Mouse (Mus musculus): ENCODE data around the gene Fbxw9. TPM values are rescaled to one million over a fixed set of nuclear protein-coding genes. Genes with fewer than 3 reads are reported as not detected.

The Fbxw9 gene
- polyA plus RNA-seq, 1 experiment from 2014 or later: 16.6 TPM

DNA sequence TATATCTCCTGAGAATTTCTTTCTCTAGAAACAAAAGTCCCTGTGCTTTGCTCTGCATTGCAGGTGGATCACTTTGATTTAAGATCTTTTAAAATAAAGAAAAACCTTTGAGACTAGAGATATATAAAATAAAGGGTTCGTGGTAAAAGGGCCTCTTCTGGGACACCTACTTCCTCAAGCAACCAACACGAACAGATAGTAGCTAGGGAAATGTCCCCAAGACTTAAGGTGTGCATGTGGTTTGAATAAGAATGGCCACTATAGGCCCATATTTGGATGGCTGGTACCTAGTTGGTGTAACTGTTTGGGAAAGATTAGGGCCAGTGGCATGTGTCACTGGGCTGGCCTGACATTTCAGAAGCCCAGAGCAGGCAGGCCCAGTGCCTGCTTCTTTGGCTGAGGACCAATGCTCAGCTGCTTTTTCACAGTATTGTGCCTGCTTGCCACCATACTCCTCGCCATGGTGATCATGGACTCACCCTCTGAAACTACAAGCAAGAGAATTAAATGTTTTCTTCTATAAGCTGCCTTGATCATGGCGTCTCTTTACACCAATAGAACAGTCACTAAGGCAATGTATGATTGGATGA, 40.3 kb downstream of the Fbxw9 start:
- Histone ChIP-seq H3K36me3 (ENCODE audit: control insufficient read depth, insufficient read depth, low read length) (peaks cover 33% of the 10 kb centered on the region), H3K4me2 (ENCODE audit: low read length) (no peak overlapping the region), H3K9ac (ENCODE audit: low read length) (no peak overlapping the region), H3K4me1 (ENCODE audit: control insufficient read depth in 2 of 2, insufficient read depth in 2 of 2, low read length in 2 of 2) (no peaks in the 10 kb centered on the region), H3K27me3 (ENCODE audit: control insufficient read depth, insufficient read depth, low read length) (no peaks in the 10 kb centered on the region), H3K27ac (replicated peaks in 1 of 2; ENCODE audit: control insufficient read depth in 1 of 2, insufficient read depth in 1 of 2, low read depth in 2 of 2, low read length in 2 of 2) (no peak overlapping the region), H3K9me3 (ENCODE audit: control insufficient read depth, low read length) (no peaks in the 10 kb centered on the region; the same call in 1 of the 2 replicates), H3K4me3 (ENCODE audit: control insufficient read depth in 1 of 2, insufficient read depth in 1 of 2, low read depth in 1 of 2, low read length in 2 of 2) (no peak overlapping the region)
- ATAC-seq (ENCODE audit: insufficient number of reproducible peaks, insufficient read depth, low FRiP score, low read depth): no peak
- 81% methylated on average over 4 of the region's 4 CpGs for WGBS

DNA sequence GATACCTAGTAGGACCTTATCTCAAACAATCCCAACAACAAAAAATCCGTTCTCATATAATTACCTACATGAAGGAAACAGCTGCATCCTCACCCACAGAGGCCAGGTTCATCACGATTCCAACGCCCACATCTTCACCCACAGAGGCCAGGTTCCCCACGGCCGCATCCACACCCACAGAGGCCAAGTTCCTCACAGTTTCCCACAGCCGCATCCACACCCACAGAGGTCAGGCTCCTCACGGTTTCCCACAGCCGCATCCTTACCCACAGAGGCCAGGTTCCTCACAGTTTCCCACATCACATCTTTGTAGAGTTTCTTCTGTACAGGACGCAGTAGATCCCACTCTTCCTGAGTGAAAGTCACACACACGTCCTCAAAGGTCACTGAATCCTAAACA, 53.4 kb downstream of the Fbxw9 start:
- H3K27me3 ChIP-seq (ENCODE audit: control insufficient read depth, insufficient read depth, low read length): no peaks in the 10 kb centered on the region
- no peak overlapping the region for H3K27ac ChIP-seq (replicated peaks in 1 of 2; ENCODE audit: control insufficient read depth in 1 of 2, insufficient read depth in 1 of 2, low read depth in 2 of 2, low read length in 2 of 2)
- H3K4me1 ChIP-seq (ENCODE audit: control insufficient read depth in 2 of 2, insufficient read depth in 2 of 2, low read length in 2 of 2): no peaks in the 10 kb centered on the region
- H3K9me3 ChIP-seq (ENCODE audit: control insufficient read depth, low read length): peaks cover 10% of the 10 kb centered on the region
- peaks cover 19% of the 10 kb centered on the region for H3K36me3 ChIP-seq (ENCODE audit: control insufficient read depth, insufficient read depth, low read length)
- no peak overlapping the region for H3K9ac ChIP-seq (ENCODE audit: low read length)
- ATAC-seq (ENCODE audit: insufficient number of reproducible peaks, insufficient read depth, low FRiP score, low read depth): no peak
- H3K4me2 ChIP-seq (ENCODE audit: low read length): no peak overlapping the region
- H3K4me3 ChIP-seq (ENCODE audit: control insufficient read depth in 1 of 2, insufficient read depth in 1 of 2, low read depth in 1 of 2, low read length in 2 of 2): no peak overlapping the region
- WGBS: 88% methylated on average over 10 of the region's 10 CpGs

DNA sequence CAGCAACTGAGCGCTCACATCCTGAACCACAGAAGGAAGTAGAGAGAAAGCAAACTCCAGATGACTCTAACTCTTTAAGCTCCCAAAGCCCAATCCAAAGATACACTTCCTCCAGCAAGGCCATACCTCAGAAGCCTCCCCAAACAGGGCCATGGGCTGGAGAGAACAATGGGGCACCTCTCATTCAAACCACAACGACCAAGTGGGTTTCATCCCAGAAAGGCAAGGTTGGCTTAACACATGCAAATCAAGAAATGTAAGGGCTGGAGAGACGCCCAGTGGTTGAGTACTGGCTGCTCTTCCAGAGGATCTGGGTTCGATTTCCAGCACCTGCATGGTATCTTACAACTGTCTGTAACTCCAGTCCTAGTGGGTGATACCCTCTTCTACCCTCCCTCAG, 55.6 kb downstream of the Fbxw9 start:
- Histone ChIP-seq H3K4me1 (ENCODE audit: control insufficient read depth in 2 of 2, insufficient read depth in 2 of 2, low read length in 2 of 2) (0 out of 4 replicates have a peak, but pooled peaks cover 0 to 3% of the 10 kb centered on the region in 2 experiments), H3K27ac (replicated peaks in 1 of 2; ENCODE audit: control insufficient read depth in 1 of 2, insufficient read depth in 1 of 2, low read depth in 2 of 2, low read length in 2 of 2) (no peak overlapping the region), H3K9ac (ENCODE audit: low read length) (no peak overlapping the region), H3K36me3 (ENCODE audit: control insufficient read depth, insufficient read depth, low read length) (peaks cover 8% of the 10 kb centered on the region), H3K27me3 (ENCODE audit: control insufficient read depth, insufficient read depth, low read length) (no peaks in the 10 kb centered on the region), H3K9me3 (ENCODE audit: control insufficient read depth, low read length) (peaks cover 5% of the 10 kb centered on the region; the same call in 1 of the 2 replicates), H3K4me2 (ENCODE audit: low read length) (no peak overlapping the region), H3K4me3 (ENCODE audit: control insufficient read depth in 1 of 2, insufficient read depth in 1 of 2, low read depth in 1 of 2, low read length in 2 of 2) (no peak overlapping the region)
- 71% methylated on average over 4 of the region's 4 CpGs for WGBS
- ATAC-seq (ENCODE audit: insufficient number of reproducible peaks, insufficient read depth, low FRiP score, low read depth): no peak

Small RNA genes lying within 50 kb of the gene (microRNA-seq; reads per million reads assigned to microRNA genes)
- gene Gm23388 (not detected), gene Mir7070 (1.1 reads per million)

Other genes with a start within 250 kb of the Fbxw9 start
- 5.9 and 6.6 TPM in 2 replicates for gene Dand5, start 237.2 kb upstream of the Fbxw9 start, polyA plus RNA-seq (2014; fragmentation: Nextera tagmentation; extraction: Ambion mirVana)
- gene Gadd45gip1, start 228.5 kb upstream of the Fbxw9 start, polyA plus RNA-seq (2014; fragmentation: Nextera tagmentation; extraction: Ambion mirVana): 49.9 and 53.0 TPM in 2 replicates
- gene Rad23a, start 219.4 kb upstream of the Fbxw9 start, polyA plus RNA-seq (2014; fragmentation: Nextera tagmentation; extraction: Ambion mirVana): 122 and 125 TPM in 2 replicates
- 500 and 527 TPM in 2 replicates for gene Calr, start 213.1 kb upstream of the Fbxw9 start, polyA plus RNA-seq (2014; fragmentation: Nextera tagmentation; extraction: Ambion mirVana)
- 47.6 and 50.7 TPM in 2 replicates for gene Farsa, start 203.1 kb upstream of the Fbxw9 start, polyA plus RNA-seq (2014; fragmentation: Nextera tagmentation; extraction: Ambion mirVana)
- 23.7 and 25.2 TPM in 2 replicates for gene Syce2, start 187.9 kb upstream of the Fbxw9 start, polyA plus RNA-seq (2014; fragmentation: Nextera tagmentation; extraction: Ambion mirVana)
- 34.0 and 38.6 TPM in 2 replicates for gene Gcdh, start 166.1 kb upstream of the Fbxw9 start, polyA plus RNA-seq (2014; fragmentation: Nextera tagmentation; extraction: Ambion mirVana)
- 1.8 and 2.5 TPM in 2 replicates for gene Klf1, start 158.1 kb upstream of the Fbxw9 start, polyA plus RNA-seq (2014; fragmentation: Nextera tagmentation; extraction: Ambion mirVana)
- 4.5 and 5.5 TPM in 2 replicates for gene Dnase2a, start 151.5 kb upstream of the Fbxw9 start, polyA plus RNA-seq (2014; fragmentation: Nextera tagmentation; extraction: Ambion mirVana)
- 0.08 and 0.23 TPM in 2 replicates for gene Mast1, start 122.7 kb upstream of the Fbxw9 start, polyA plus RNA-seq (2014; fragmentation: Nextera tagmentation; extraction: Ambion mirVana)
- 0.12 TPM in 1 of 2 replicates, not detected in the other for gene Rtbdn, start 113.1 kb upstream of the Fbxw9 start, polyA plus RNA-seq (2014; fragmentation: Nextera tagmentation; extraction: Ambion mirVana)
- not detected in 2 replicates for gene Gm49661, start 90.6 kb upstream of the Fbxw9 start, polyA plus RNA-seq (2014; fragmentation: Nextera tagmentation; extraction: Ambion mirVana)
- 792 and 804 TPM in 2 replicates for gene Prdx2, start 90.5 kb upstream of the Fbxw9 start, polyA plus RNA-seq (2014; fragmentation: Nextera tagmentation; extraction: Ambion mirVana)
- 71.8 and 80.8 TPM in 2 replicates for gene Rnaseh2a, start 90.3 kb upstream of the Fbxw9 start, polyA plus RNA-seq (2014; fragmentation: Nextera tagmentation; extraction: Ambion mirVana)
- 10.1 and 10.9 TPM in 2 replicates for gene Junb, start 81.3 kb upstream of the Fbxw9 start, polyA plus RNA-seq (2014; fragmentation: Nextera tagmentation; extraction: Ambion mirVana)
- gene Hook2, start 69.5 kb upstream of the Fbxw9 start, polyA plus RNA-seq (2014; fragmentation: Nextera tagmentation; extraction: Ambion mirVana): 5.0 and 5.1 TPM in 2 replicates
- not detected in 2 replicates for gene Best2, start 45.5 kb upstream of the Fbxw9 start, polyA plus RNA-seq (2014; fragmentation: Nextera tagmentation; extraction: Ambion mirVana)
- gene Asna1, start 34.8 kb upstream of the Fbxw9 start, polyA plus RNA-seq (2014; fragmentation: Nextera tagmentation; extraction: Ambion mirVana): 91.5 and 109 TPM in 2 replicates
- gene Trir, start 33.2 kb upstream of the Fbxw9 start, polyA plus RNA-seq (2014; fragmentation: Nextera tagmentation; extraction: Ambion mirVana): 92.0 and 95.9 TPM in 2 replicates
- 13.0 and 15.2 TPM in 2 replicates for gene Tnpo2, start 23.1 kb upstream of the Fbxw9 start, polyA plus RNA-seq (2014; fragmentation: Nextera tagmentation; extraction: Ambion mirVana)
- not detected in 2 replicates for gene Gm5741, start 7.9 kb downstream of the Fbxw9 start, polyA plus RNA-seq (2014; fragmentation: Nextera tagmentation; extraction: Ambion mirVana)
- 50.7 and 55.8 TPM in 2 replicates for gene Dhps, start 11.7 kb downstream of the Fbxw9 start, polyA plus RNA-seq (2014; fragmentation: Nextera tagmentation; extraction: Ambion mirVana)
- 125 and 136 TPM in 2 replicates for gene Wdr83os, start 20.7 kb downstream of the Fbxw9 start, polyA plus RNA-seq (2014; fragmentation: Nextera tagmentation; extraction: Ambion mirVana)
- 35.4 and 43.0 TPM in 2 replicates for gene Wdr83, start 21.3 kb downstream of the Fbxw9 start, polyA plus RNA-seq (2014; fragmentation: Nextera tagmentation; extraction: Ambion mirVana)
- gene Man2b1, start 23.2 kb downstream of the Fbxw9 start, polyA plus RNA-seq (2014; fragmentation: Nextera tagmentation; extraction: Ambion mirVana): 32.9 and 35.7 TPM in 2 replicates
- 0.80 and 1.1 TPM in 2 replicates for gene Zfp791, start 63.0 kb downstream of the Fbxw9 start, polyA plus RNA-seq (2014; fragmentation: Nextera tagmentation; extraction: Ambion mirVana)
- not detected in 2 replicates for gene Cks1brt, start 91.9 kb downstream of the Fbxw9 start, polyA plus RNA-seq (2014; fragmentation: Nextera tagmentation; extraction: Ambion mirVana)
- not detected in 2 replicates for gene Olfr371, start 165.9 kb downstream of the Fbxw9 start, polyA plus RNA-seq (2014; fragmentation: Nextera tagmentation; extraction: Ambion mirVana)
- gene Orc6, start 239.6 kb downstream of the Fbxw9 start, polyA plus RNA-seq (2014; fragmentation: Nextera tagmentation; extraction: Ambion mirVana): 61.7 and 61.8 TPM in 2 replicates
- 106 and 110 TPM in 2 replicates for gene Vps35, start 239.7 kb downstream of the Fbxw9 start, polyA plus RNA-seq (2014; fragmentation: Nextera tagmentation; extraction: Ambion mirVana)